Mouse (Mus musculus): ENCODE measurements around the gene Fam173a. TPM values are rescaled to one million over a fixed set of nuclear protein-coding genes. Genes with fewer than 3 reads are reported as not detected.

Gene Fam173a
- polyA plus RNA-seq (2015; fragmentation: Nextera tagmentation; extraction: Ambion mirVana), result 79.0 and 85.2 TPM in 2 replicates

GRCm38 (mm10) chr17:25792615-25793014, at the start of gene Fam173a:
Gene Fam173a (minus strand): TSS chr17:25792901.

GRCm38 (mm10) chr17:25841117-25841880, 48.6 kb upstream of the Fam173a start, which contains the start of gene Gm20683:
Gene Gm20683 (minus strand): TSS chr17:25841763.

GRCm38 (mm10) chr17:25837076-25837410, 44.3 kb upstream of the Fam173a start, which contains the start of gene Rhbdl1:
Gene Rhbdl1 (minus strand): TSS chr17:25837295.

GRCm38 (mm10) chr17:25833291-25833663, 40.6 kb upstream of the Fam173a start, which contains the start of gene Stub1:
Gene Stub1 (minus strand): TSS chr17:25833404.

GRCm38 (mm10) chr17:25828712-25829557, 36.2 kb upstream of the Fam173a start, which contains the start of gene Jmjd8:
Gene Jmjd8 (plus strand): TSS chr17:25828867.

GRCm38 (mm10) chr17:25823452-25823851, 30.8 kb upstream of the Fam173a start, which contains the start of gene Wdr24:
Gene Wdr24 (plus strand): TSS chr17:25823627.

GRCm38 (mm10) chr17:25808789-25809605, 16.3 kb upstream of the Fam173a start, which contains the start of gene Fbxl16:
Gene Fbxl16 (plus strand): TSS chr17:25809085.

GRCm38 (mm10) chr17:25796951-25797369, 4.3 kb upstream of the Fam173a start, which contains the start of gene Metrn:
Gene Metrn (minus strand): TSS chr17:25797136.

GRCm38 (mm10) chr17:25795609-25796092, 3.0 kb upstream of the Fam173a start, which contains the start of gene AC134908.4:
Gene AC134908.4 (minus strand): TSS chr17:25795659.

GRCm38 (mm10) chr17:25786280-25786679, 6.4 kb downstream of the Fam173a start, which contains the start of gene Ccdc78:
Gene Ccdc78 (plus strand): TSS chr17:25786580.

GRCm38 (mm10) chr17:25785281-25785745, 7.4 kb downstream of the Fam173a start, which contains the start of gene Haghl:
Gene Haghl (minus strand): TSS chr17:25785673.

GRCm38 (mm10) chr17:25773549-25774120, 19.1 kb downstream of the Fam173a start, which contains the start of gene Narfl:
Gene Narfl (plus strand): TSS chr17:25773776.

GRCm38 (mm10) chr17:25754241-25754640, 38.5 kb downstream of the Fam173a start, which contains the start of gene Msln:
Gene Msln (minus strand): TSS chr17:25754378.

Small RNA genes lying within 50 kb of the gene (microRNA-seq; reads per million reads assigned to microRNA genes)
- gene Gm25083 (not detected), gene Mir3082 (not detected), gene Mir6966 (0.93 reads per million)

Other genes with a start within 250 kb of the Fam173a start
- gene Sox8, start 222.2 kb downstream of the Fam173a start, polyA plus RNA-seq (2015; fragmentation: Nextera tagmentation; extraction: Ambion mirVana), result 1.6 and 1.7 TPM in 2 replicates
- 16.8 and 17.1 TPM in 2 replicates for gene Lmf1, start 213.8 kb downstream of the Fam173a start, polyA plus RNA-seq (2015; fragmentation: Nextera tagmentation; extraction: Ambion mirVana)
- gene Gng13, start 75.7 kb downstream of the Fam173a start, polyA plus RNA-seq (2015; fragmentation: Nextera tagmentation; extraction: Ambion mirVana), result 0.63 and 2.2 TPM in 2 replicates
- 6.3 and 7.4 TPM in 2 replicates for gene Chtf18, start 65.5 kb downstream of the Fam173a start, polyA plus RNA-seq (2015; fragmentation: Nextera tagmentation; extraction: Ambion mirVana)
- 8.7 and 12.9 TPM in 2 replicates for gene Rpusd1, start 65.2 kb downstream of the Fam173a start, polyA plus RNA-seq (2015; fragmentation: Nextera tagmentation; extraction: Ambion mirVana)
- gene Mslnl, start 56.9 kb downstream of the Fam173a start, polyA plus RNA-seq (2015; fragmentation: Nextera tagmentation; extraction: Ambion mirVana), result 0.06 and 0.07 TPM in 2 replicates
- 160 and 189 TPM in 2 replicates for gene Msln, start 38.5 kb downstream of the Fam173a start, polyA plus RNA-seq (2015; fragmentation: Nextera tagmentation; extraction: Ambion mirVana)
- 19.4 and 20.0 TPM in 2 replicates for gene Narfl, start 19.1 kb downstream of the Fam173a start, polyA plus RNA-seq (2015; fragmentation: Nextera tagmentation; extraction: Ambion mirVana)
- gene Haghl, start 7.2 kb downstream of the Fam173a start, polyA plus RNA-seq (2015; fragmentation: Nextera tagmentation; extraction: Ambion mirVana), result 37.6 and 41.6 TPM in 2 replicates
- 0.24 and 0.27 TPM in 2 replicates for gene Ccdc78, start 6.3 kb downstream of the Fam173a start, polyA plus RNA-seq (2015; fragmentation: Nextera tagmentation; extraction: Ambion mirVana)
- gene AC134908.4, start 2.8 kb upstream of the Fam173a start, polyA plus RNA-seq (2015; fragmentation: Nextera tagmentation; extraction: Ambion mirVana), result 0.25 TPM in 1 of 2 replicates, not detected in the other
- gene Metrn, start 4.2 kb upstream of the Fam173a start, polyA plus RNA-seq (2015; fragmentation: Nextera tagmentation; extraction: Ambion mirVana), result 22.7 and 22.9 TPM in 2 replicates
- 1.4 and 1.8 TPM in 2 replicates for gene Fbxl16, start 16.2 kb upstream of the Fam173a start, polyA plus RNA-seq (2015; fragmentation: Nextera tagmentation; extraction: Ambion mirVana)
- gene Wdr24, start 30.7 kb upstream of the Fam173a start, polyA plus RNA-seq (2015; fragmentation: Nextera tagmentation; extraction: Ambion mirVana), result 10.9 and 11.6 TPM in 2 replicates
- gene Jmjd8, start 36.0 kb upstream of the Fam173a start, polyA plus RNA-seq (2015; fragmentation: Nextera tagmentation; extraction: Ambion mirVana), result 29.1 and 29.4 TPM in 2 replicates
- 207 and 208 TPM in 2 replicates for gene Stub1, start 40.5 kb upstream of the Fam173a start, polyA plus RNA-seq (2015; fragmentation: Nextera tagmentation; extraction: Ambion mirVana)
- 5.1 and 6.3 TPM in 2 replicates for gene Rhbdl1, start 44.4 kb upstream of the Fam173a start, polyA plus RNA-seq (2015; fragmentation: Nextera tagmentation; extraction: Ambion mirVana)
- gene Gm20683, start 48.9 kb upstream of the Fam173a start, polyA plus RNA-seq (2015; fragmentation: Nextera tagmentation; extraction: Ambion mirVana), result 1.8 and 2.3 TPM in 2 replicates
- gene Rhot2, start 52.0 kb upstream of the Fam173a start, polyA plus RNA-seq (2015; fragmentation: Nextera tagmentation; extraction: Ambion mirVana), result 9.2 and 11.0 TPM in 2 replicates
- 5.9 and 6.2 TPM in 2 replicates for gene Wdr90, start 68.6 kb upstream of the Fam173a start, polyA plus RNA-seq (2015; fragmentation: Nextera tagmentation; extraction: Ambion mirVana)
- 13.1 and 18.2 TPM in 2 replicates for gene Mcrip2, start 75.9 kb upstream of the Fam173a start, polyA plus RNA-seq (2015; fragmentation: Nextera tagmentation; extraction: Ambion mirVana)
- 36.1 and 44.4 TPM in 2 replicates for gene Mettl26, start 82.2 kb upstream of the Fam173a start, polyA plus RNA-seq (2015; fragmentation: Nextera tagmentation; extraction: Ambion mirVana)
- 0.12 and 0.22 TPM in 2 replicates for gene Wfikkn1, start 88.0 kb upstream of the Fam173a start, polyA plus RNA-seq (2015; fragmentation: Nextera tagmentation; extraction: Ambion mirVana)
- 16.7 and 18.7 TPM in 2 replicates for gene Rab40c, start 126.8 kb upstream of the Fam173a start, polyA plus RNA-seq (2015; fragmentation: Nextera tagmentation; extraction: Ambion mirVana)
- 27.5 and 29.1 TPM in 2 replicates for gene Pigq, start 152.0 kb upstream of the Fam173a start, polyA plus RNA-seq (2015; fragmentation: Nextera tagmentation; extraction: Ambion mirVana)
- not detected in 2 replicates for gene Nhlrc4, start 152.1 kb upstream of the Fam173a start, polyA plus RNA-seq (2015; fragmentation: Nextera tagmentation; extraction: Ambion mirVana)
- gene A930017K11Rik, start 159.7 kb upstream of the Fam173a start, polyA plus RNA-seq (2015; fragmentation: Nextera tagmentation; extraction: Ambion mirVana), result 0.07 TPM in 1 of 2 replicates, not detected in the other
- 13.4 and 16.2 TPM in 2 replicates for gene Capn15, start 192.9 kb upstream of the Fam173a start, polyA plus RNA-seq (2015; fragmentation: Nextera tagmentation; extraction: Ambion mirVana)